Mouse (Mus musculus) cerebellum, adult 18-20 months (tissue): Measurements from ENCODE around the gene Trarg1.

ENCODE experiments used
- DNase-seq, 2 experiments: peaks; one replicate each; pipeline ENCODE4 v3.0.0; 2021

The Trarg1 gene

DNA sequence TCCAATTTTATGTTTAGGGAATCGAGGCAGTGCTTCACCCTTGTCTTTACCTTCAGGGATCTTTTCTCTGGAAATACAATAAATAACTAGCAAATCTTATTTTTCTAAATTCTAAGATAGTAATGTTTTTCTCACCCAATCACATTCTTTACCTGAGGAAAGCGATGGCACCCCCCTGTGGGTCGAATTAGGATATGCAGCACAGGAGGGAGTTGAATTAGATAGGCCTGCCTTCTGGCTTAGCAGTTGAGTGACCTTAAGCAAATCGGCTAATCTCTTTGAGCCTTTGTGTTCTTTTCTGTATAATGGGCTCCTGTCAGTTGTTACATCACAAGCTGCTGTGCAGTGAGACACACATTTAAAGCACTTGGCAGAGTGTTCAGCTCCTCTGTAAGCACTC is 4.9 kb upstream of the Trarg1 start:
- peak; percentile 24 to 28 for DNase-seq

DNA sequence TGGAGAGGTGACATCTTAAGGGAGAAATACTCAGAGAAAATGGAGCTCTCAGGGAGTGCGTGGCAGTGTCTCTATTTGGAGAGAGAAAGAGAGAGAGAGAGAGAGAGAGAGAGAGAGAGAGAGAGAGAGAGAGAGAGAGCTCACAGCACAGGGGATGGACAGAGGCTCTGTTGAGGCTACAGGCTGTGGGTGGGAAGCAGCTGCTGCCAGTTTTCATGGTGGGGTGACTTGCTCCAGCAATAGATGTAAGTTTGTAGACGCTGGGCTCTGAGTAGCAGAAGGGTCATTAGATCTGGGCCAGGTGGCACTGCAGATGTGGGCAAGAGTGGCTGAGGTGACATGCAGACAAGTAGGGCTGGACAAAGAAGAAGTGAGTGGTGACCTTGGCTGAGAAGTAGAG is 6.0 kb downstream of the Trarg1 start:
- no peak for DNase-seq

DNA sequence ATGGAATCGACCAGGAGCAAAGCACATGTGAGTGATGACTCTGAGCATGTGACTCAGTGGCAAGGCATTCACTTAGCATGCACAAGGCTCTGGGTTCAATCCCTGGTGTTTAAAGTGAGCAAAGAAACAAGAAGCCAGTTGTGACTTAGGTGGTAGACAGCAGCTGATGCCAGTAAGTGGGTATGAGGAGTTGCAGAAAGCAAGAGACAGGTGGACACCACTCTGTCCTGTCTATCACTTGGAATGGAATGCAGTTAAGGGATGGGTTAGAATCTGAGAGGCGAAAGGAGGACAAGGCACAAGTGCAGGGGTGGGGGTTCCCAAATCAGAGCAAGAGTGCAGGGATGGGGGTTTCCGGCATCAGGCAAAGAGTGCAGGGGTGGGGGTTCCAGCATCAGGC is 12.5 kb downstream of the Trarg1 start:
- no peak for DNase-seq

DNA sequence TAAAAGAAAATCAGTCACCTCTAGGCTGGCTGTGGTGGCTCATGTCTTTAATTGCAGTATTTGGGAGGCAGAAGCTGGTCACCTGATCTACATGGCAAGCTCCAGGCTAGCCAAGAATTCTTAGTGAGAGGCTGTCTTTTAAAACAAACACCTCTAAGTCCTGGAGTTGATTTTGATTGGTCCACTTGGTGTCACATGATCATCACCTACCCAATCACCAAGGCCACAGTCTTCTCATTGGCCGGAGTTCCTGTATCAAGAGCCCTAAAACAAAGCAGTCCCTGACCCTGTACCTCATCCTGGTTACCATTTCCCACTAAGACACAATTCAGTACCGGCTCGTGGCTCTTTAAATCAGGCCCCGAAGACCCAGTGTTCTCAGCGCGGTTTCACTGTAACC is 16.2 kb downstream of the Trarg1 start:
- peak in 1 of 2 experiments; percentile 29 for DNase-seq

DNA sequence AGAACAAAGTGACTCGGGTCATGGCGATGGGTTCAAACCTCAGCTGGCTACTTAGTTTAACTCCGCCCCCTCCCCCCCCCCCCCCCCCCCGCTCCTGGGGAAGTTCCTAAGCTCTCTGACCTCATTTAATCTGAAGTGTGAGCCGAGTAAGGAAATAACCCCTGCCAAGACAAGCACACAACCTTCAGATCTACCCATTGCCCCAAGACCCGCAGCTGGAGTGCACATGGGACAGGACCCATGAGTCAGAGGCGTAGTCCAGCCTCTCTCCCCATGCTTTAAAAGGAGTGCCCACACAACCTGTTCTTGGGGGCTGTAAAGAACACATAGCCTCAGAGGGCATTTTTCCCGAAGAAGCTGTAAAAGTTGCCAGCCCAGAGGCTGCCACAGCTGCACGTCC is 20.0 kb downstream of the Trarg1 start:
- DNase-seq: no peak

DNA sequence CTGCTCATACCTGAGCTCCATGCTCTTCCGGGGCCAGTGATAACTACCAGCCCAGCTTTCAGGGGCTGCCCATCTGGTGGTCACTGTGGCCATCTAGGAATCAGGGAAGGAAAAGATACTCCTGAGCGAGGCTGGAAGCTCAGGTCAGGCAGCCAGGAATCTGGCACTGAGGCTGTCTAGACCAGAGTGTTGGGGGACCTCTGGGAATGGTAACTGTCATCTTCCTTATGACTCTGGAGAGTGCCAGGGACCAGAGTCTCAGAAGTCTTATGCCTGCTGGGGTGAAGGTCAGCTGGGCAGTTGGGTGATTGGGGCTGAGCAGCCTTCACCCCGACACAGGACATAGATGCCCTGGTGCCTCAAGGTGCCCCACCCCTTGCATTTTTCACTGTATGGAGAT is 28.0 kb downstream of the Trarg1 start:
- DNase-seq: no peak

DNA sequence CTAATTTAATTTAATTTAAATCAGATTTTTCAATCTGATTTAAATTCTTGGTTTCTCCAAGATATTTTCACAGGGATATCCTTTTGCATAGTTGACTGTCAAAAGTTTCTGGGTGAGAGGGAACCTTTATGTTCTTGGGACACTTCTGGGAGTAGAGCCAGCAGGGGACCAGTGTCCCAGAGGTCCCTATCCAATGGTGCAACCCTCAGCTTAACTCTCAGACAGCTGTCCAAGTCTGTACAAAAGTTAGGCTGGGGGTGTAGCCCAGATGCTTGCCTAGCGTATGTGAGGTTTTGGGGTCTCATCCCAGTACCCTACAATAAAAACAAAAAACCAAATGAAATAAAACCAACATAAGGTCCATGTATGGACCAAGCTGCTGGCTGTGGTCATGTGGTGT is 28.5 kb downstream of the Trarg1 start:
- DNase-seq: no peak

DNA sequence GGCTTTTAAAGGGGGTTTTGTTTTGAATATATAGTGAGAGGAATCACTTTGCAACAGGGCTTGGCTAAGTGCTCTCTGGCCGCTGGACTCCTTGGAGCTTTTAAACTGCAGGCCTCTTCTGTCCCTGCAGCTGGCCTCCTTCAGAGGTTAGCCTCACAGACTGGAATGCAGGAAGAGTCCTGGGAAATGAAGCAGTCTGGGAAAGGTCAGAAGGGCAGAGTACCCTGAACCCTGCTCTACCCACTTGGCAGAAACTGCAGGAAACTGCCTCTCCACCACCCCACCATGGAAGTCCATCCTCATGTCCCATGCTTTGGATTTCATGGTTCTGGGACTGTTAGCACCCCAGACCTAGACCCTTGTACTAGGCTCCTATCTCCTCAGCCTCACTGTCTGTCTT is 29.3 kb downstream of the Trarg1 start:
- DNase-seq: no peak

DNA sequence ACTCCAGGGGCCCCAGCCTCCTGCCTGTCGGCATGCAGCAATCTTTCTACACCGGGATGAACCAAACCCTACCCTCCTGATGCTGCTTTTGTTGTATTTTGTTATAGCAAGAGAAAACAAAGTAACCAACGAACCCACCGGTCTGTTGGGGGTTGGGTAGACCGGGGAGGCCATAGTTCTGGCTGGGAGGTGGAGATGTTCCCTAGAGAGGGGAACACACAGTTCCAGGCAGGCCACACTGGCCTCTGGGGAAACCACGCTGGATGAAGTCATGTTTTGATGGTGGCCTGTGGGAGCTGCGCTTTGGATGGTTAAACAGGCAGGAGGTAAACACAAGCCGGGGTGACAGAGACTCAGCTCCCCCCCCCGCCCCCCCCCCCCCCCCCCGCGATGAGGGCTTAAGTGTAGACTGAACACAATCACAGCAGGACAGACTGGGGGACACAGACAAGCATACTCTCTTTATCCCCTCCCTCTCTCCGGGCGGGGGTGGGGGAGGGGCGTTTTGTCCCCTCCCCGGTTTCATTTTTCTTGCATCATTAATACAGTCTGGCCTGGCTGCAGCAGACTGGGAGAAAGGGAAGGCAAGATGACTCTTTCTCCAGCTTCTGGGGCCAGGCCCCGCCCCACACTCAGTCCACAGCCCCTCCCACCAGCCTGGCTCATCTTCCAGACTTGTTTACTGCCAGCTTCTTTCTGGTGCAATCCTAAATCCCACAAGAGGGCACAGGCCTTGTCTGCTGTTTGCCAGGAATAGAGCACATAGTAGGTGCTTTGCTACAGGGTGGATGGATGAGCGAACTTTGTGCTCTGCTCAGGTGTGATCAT is 30.2 kb downstream of the Trarg1 start:
- DNase-seq: no peak

DNA sequence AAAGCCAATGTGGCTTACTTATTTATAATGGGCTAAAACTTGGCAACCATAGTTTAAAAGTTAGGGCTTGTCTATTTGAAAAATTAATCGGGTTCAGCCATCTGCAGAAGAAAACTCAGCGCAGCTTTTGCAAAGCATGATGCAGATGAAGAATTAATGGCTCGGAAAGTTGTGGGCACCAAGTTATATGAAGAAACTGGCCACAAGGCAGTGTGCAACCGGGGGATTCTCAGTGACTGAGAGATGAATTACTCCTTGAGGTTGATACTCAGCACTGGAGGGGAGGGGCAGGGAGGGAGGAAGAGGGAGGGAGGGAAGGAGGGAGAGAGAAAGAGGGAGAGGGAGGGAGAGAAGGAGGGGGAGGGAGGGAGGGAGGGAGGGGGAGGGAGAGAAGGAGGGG is 37.4 kb downstream of the Trarg1 start:
- no peak for DNase-seq

DNA sequence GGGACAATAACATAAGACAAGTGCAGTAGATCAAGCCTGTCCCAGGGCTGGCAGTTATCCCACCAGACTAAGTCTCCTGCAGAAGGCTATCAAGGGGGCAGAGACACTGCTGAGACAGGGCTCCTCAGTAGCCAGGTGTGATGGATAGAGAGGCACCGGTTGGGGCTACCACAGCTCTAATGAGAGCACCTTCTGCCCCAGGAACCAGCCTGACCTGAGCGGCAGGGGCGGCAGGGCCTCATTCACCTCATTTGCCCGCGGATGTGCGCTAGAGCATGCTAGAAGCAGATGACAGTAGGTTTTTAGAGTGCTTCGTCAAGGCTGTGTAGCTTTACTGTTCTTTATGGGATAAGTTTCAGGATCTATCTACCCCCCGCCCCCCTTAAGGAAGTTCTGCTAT is 44.3 kb downstream of the Trarg1 start:
- DNase-seq: no peak

DNA sequence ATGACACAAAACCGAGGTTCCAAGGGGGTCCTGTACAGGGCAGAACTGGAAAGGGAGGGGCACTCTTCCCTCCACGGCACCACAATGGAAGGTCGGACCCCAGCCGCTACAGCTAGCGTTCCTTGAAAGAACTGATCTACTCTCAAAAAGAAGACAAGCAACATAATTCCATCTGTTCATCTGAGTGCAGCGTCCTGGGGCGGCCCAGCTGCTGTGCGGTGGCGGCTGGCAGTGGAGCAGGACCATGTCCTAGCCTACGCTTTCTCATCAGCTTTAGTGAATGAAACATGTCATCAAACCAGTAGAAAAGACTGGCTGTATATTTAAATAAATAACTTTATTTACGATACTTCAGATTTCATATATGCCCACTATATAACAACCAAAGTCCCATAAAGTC is 48.5 kb downstream of the Trarg1 start:
- no peak for DNase-seq

DNA sequence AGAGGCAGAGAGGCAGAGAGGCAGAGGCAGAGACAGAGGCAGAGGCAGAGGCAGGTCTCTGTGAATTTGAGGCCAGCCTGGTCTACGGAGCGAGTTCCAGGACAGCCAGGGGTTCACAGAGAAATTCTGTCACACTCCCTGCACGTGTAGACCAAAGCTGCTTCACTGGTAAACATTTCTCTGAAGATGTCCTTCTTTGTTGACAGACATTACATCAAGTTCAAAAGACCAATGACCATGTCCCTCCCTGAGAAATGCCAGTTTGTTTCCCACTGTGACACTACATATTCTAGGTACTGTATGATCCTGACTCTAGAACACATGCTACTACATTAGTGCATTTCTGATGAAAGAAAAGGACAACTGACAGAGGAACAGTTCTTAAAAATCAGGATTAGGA is 51.0 kb downstream of the Trarg1 start:
- no peak for DNase-seq

DNA sequence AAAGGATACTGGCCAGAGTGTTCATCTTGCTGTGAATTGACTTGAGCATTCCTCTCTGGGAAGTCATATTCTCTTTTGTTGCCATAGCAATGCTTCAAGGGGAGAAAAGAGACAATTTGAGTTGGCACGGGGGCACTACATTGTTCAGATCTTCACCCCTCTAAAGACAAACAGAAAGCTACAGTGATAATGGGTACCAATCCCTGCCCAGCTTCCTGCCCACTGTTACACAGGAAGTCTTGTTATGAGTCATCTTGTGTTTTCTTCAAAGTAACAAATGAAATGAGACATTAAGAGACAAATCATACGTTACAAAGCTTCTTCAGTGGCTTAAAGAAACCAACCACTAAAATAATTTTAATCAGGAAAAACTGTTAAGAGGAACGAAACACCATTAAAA is 55.0 kb downstream of the Trarg1 start:
- no peak for DNase-seq

DNA sequence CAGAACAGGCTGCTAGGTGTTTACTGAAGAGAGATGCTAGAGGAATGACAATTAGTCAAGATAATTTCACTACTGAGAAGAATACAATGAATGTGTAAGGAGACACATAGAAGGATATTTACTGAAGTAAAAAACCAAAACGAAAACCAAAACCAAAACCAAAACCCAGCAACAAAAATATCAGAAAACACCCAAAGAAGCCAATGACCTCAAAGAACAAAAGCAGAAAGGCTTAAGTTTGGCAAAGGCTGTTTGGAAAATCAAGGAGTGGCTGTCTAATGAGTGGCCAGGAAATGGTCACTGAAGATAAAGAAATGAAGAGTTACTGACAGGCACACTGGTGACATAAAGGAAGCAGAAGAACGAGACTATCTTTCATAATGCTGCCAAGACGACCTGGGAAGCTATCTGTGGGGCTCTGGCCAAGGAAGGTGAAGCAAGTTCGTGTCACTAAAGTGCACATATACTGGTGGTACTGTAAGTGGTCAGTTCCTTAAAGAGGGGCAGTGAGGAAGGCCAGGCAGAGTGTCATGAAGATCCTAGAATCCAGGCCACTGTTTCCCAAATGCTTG is 56.2 kb downstream of the Trarg1 start:
- DNase-seq: no peak

DNA sequence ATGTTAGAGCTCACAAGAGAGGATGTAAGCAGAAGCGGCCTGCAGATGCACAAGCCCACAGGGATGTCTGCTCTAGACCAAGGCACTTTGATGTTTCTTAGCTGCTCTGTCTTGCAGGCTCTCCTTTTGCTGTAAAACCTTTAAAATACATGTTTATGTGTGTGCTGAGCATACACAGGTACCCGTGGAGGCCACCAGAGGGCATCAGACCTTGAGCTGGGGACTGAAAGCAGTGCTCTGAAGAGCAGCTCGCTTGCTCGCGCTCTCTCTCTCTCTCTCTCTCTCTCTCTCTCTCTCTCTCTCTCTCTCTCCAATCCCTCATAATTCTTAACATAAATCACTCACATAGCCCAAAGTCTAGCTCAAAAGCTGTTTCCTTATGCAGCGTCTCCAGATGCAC is 59.5 kb downstream of the Trarg1 start:
- no peak for DNase-seq

DNA sequence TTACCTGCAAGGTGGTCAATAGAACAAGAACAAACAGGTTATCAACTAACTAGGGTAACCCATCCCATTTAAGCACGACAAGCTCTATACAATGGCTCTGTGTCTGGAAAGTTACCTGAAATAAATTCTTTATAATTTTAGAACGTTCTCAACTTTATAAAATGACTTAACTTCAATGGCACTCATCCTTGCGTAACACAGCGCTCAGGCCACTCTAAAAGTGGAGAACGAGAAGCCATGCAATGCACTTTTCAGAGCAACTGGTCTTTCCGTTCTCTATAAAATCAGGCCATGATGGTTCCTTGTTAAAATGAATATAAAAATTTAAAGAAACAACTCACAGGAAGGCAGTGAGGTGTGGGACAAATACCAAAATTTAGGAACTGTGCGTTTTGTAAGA is 62.9 kb downstream of the Trarg1 start:
- DNase-seq: no peak

DNA sequence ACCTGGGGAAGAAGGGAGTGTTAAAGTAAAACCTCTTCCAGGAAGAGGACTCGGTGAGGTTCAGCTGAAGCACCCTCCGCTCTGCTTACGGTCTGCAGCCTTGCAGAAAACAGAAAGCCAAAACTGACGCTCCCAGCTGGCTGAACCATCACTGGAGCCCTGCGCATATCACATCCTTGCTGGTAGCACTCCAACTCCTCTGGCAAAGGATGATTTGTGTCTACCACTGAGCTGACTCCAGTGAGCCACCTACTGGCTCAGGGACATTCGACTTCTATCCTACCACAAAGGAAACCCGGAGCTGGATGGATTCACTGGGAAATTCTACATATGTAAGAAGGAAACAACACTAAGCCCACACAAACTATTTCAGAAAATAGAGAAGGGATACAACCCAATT is 64.9 kb downstream of the Trarg1 start:
- peak; percentile 63 to 73 for DNase-seq

DNA sequence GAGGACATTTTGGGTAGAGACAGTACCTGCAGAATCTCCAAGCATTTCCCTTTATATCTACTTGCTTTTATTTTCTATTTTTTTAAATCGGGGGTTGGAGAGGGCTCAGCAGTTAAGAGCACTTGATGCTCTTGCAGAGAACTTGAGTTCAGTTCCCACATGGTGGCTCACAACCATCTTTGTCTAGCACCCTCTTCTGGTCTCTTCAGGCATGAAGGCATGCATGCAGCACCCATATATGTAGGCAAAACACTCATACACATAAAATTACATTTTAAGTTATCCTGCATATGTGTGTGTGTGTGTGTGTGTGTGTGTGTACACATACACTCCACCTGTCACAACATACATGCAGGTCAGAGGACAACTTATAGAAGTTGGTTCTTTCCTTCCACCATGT is 66.3 kb downstream of the Trarg1 start:
- no peak for DNase-seq
